Mouse (Mus musculus) WW6 (cell line): ENCODE data around the gene Zbed4.
A peak's percentile ranks its signal among the peaks of the same experiment; 100 is the strongest.
"Not testable (repeated sequence)": the region's sequence is repeated elsewhere in the genome, so short reads cannot be mapped to it uniquely, and the experiment has no call there.

Source experiments
- DNase-seq: peaks from one replicate; pipeline ENCODE4 v3.0.0-alpha.2; 2013; ENCODE audit warnings: low read depth, low spot score

Zbed4 gene

GRCm38 (mm10) chr15:88738466-88738865 is 13.0 kb upstream of the Zbed4 start:
- no peak for DNase-seq

GRCm38 (mm10) chr15:88741366-88741765 is 10.1 kb upstream of the Zbed4 start:
- DNase-seq = no peak

- DNase-seq = not testable (repeated sequence)
These were observed 8.1 kb upstream of the Zbed4 start for GRCm38 (mm10) chr15:88743371-88743770.

- no peak for DNase-seq
These were observed 6.1 kb upstream of the Zbed4 start for GRCm38 (mm10) chr15:88745347-88745746.

GRCm38 (mm10) chr15:88745926-88746325 is 5.5 kb upstream of the Zbed4 start:
- no peak for DNase-seq

- not testable (repeated sequence) for DNase-seq
These were observed 1.8 kb upstream of the Zbed4 start for GRCm38 (mm10) chr15:88749617-88750016.

- no peak for DNase-seq
These were observed 1.4 kb upstream of the Zbed4 start for GRCm38 (mm10) chr15:88750032-88750431.

GRCm38 (mm10) chr15:88750677-88751563 is 540 bp upstream of the Zbed4 start:
- peak; percentile 99 for DNase-seq

- DNase-seq = no peak
These were observed 908 bp downstream of the Zbed4 start for GRCm38 (mm10) chr15:88752403-88752733.

- no peak for DNase-seq
These were observed 3.4 kb downstream of the Zbed4 start for GRCm38 (mm10) chr15:88754896-88755295.

- DNase-seq = no peak
These were observed 4.3 kb downstream of the Zbed4 start for GRCm38 (mm10) chr15:88755761-88756160.

- no peak for DNase-seq
These were observed 6.6 kb downstream of the Zbed4 start for GRCm38 (mm10) chr15:88758061-88758460.

GRCm38 (mm10) chr15:88761551-88761950 is 10.1 kb downstream of the Zbed4 start:
- no peak for DNase-seq

GRCm38 (mm10) chr15:88766139-88766538 is 14.7 kb downstream of the Zbed4 start:
- DNase-seq = not testable (repeated sequence)

- DNase-seq = no peak
These were observed 17.1 kb downstream of the Zbed4 start for GRCm38 (mm10) chr15:88768537-88768936.

GRCm38 (mm10) chr15:88774630-88775029 is 23.2 kb downstream of the Zbed4 start:
- not testable (repeated sequence) for DNase-seq

GRCm38 (mm10) chr15:88792140-88792850 is 40.8 kb downstream of the Zbed4 start:
- DNase-seq = no peak

GRCm38 (mm10) chr15:88794729-88795128 is 43.3 kb downstream of the Zbed4 start:
- not testable (repeated sequence) for DNase-seq

GRCm38 (mm10) chr15:88799950-88800371 is 48.5 kb downstream of the Zbed4 start:
- DNase-seq = no peak

GRCm38 (mm10) chr15:88800921-88801354 is 49.5 kb downstream of the Zbed4 start:
- DNase-seq = no peak

- no peak for DNase-seq
These were observed 50.4 kb downstream of the Zbed4 start for GRCm38 (mm10) chr15:88801903-88802302.

- no peak for DNase-seq
These were observed 50.9 kb downstream of the Zbed4 start for GRCm38 (mm10) chr15:88802348-88802747.

GRCm38 (mm10) chr15:88808121-88808520 is 56.7 kb downstream of the Zbed4 start:
- no peak for DNase-seq
